Mouse (Mus musculus) ES-E14 (cell line): Measurements from ENCODE around the gene Asb6.

Source experiments
- CHD2 ChIP-seq: IDR thresholded peaks from 2 replicates; pipeline ENCODE4 v1.6.1; 2014; ENCODE audit warnings: mild to moderate bottlenecking, low read depth, low read length, inconsistent platforms
- HCFC1 ChIP-seq: IDR thresholded peaks from 2 replicates; pipeline ENCODE4 v1.6.1; 2012; ENCODE audit warnings: low read length, inconsistent platforms, borderline replicate concordance; ENCODE audit not compliant: insufficient read depth

DNA sequence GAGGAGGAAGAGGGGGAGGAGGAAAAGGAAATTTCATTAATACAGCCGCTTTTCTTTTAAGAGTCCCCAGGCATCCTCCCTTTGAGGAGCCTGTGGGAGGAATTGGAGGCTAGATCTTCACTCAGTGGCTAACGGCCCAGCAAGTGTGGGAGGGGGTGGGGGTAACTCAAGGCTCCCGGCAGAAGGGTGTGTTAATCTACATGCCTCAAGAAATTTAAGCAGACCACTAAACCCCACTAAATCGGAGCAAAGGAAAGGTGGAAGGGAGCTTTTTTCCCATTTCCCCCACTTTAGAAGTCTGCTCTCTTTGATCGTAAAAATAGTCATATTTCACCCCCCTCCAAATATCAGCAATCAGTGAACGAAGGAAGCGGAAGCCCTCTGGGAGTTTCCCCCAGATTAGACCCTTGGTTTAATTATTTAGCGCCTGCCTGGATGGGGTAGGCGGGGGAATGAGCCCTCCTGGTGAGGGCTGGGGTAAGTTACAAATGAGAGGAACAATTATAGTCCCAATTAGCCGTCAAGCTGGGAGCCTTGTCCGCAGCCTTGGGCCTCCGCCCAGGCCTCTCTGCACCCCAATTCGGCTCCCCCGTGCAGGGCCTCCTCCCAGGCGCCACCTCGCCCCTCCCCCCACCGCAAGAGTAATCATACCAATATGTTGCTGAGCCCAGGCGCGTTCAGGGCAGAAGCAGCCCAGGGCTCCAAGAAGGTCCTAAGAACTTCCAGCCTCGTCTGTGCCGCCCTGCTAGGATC, 6.3 kb upstream of the Asb6 start:
- TF ChIP-seq CHD2 (no peak), HCFC1 (no peak)
